Mouse (Mus musculus): ENCODE results near the gene Aff3.
"Not testable (repeated sequence)": the region's sequence is repeated elsewhere in the genome, so short reads cannot be mapped to it uniquely, and the experiment has no call there.

The Aff3 gene

DNA sequence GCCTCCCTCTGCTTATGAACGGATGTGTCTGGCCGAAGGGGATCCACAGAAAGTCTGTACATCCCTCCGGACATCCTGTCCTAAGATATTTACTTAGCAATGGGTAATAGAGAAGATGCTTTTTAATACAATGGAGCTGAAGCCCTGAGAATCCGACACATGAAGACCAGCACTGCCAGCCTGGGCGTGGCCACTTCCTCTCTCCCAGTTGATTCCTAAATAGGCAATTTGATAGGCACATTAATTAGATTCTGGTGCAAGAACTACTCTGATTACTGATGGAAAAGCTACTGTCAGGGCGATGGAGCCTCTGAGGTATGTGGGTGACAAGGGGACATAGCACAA is 224.3 kb downstream of the Aff3 start:
- DNase-seq (ENCODE audit: low read depth, low spot score), result no peak

DNA sequence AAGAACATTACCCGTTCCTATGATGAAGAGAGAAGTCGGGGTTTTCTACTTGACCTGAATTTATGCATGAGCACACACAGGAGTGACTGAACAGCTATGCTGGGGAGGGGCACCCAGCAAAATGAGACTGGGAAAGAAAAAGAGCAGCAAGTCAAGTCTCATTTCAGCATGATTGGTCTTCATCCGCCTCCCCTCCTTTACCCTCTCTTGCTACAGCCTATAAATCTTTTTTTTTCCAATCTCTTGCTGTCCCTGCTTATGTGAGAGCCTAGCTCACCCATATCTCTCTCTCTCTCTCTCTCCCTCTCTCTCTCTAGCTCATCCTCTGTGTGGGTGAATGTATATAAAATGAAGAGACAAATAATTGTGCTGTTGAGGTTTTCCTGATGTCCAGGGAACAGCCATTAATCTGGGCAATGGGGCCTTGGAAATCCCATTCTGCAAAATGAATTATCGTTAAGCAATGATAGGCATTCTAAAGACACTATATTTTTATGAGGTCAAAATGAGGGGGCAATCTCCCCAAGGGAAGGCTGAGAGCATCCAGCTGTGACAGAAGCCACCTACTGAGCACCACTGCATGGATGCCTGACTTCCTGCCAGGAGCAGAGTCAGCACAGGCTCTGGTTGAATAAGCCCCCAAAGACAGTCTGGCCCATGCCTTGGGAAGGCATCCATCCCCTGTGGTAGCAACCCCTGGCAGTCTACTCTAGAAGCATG is 224.8 kb downstream of the Aff3 start:
- DNase-seq (ENCODE audit: low read depth, low spot score), result no peak

DNA sequence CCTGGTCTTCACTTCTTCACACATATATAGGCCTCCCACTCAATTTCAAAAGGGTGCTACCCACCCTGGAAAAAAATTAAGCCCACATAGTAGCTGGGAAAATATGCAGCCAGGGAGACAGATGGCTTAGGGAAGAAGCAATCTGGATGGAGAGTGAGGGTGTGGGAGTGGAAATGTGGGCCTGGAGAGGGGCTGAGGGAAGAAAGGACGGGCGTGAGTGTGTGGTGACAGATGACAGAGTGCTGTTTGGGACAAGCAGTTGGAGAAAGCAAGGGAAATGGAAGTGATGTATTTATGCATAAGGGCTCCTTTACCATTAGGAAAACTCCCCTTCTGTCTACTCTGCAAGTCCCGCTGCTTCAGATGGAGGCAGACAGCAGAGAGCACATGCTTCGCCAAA is 226.3 kb downstream of the Aff3 start:
- DNase-seq (ENCODE audit: low read depth, low spot score), result no peak

DNA sequence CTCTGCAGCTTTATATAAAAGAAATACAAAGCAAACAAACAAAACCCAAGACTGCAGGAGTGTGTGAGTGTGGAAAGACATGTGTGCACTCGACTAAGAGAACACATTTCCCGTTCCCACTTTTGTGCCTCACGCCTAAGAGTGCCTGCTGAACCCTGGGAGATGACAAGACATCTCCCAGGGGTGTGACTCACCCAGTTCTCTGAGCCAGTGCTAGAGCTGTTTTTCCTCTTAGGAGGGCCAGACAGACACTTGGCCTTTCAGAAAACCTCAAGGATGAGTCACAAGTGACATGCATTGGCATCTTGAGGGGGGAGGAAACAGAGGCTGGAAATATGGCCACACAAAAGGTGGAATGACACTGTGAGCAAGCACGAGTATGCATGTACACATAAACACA is 227.1 kb downstream of the Aff3 start:
- no peak for DNase-seq (ENCODE audit: low read depth, low spot score)

DNA sequence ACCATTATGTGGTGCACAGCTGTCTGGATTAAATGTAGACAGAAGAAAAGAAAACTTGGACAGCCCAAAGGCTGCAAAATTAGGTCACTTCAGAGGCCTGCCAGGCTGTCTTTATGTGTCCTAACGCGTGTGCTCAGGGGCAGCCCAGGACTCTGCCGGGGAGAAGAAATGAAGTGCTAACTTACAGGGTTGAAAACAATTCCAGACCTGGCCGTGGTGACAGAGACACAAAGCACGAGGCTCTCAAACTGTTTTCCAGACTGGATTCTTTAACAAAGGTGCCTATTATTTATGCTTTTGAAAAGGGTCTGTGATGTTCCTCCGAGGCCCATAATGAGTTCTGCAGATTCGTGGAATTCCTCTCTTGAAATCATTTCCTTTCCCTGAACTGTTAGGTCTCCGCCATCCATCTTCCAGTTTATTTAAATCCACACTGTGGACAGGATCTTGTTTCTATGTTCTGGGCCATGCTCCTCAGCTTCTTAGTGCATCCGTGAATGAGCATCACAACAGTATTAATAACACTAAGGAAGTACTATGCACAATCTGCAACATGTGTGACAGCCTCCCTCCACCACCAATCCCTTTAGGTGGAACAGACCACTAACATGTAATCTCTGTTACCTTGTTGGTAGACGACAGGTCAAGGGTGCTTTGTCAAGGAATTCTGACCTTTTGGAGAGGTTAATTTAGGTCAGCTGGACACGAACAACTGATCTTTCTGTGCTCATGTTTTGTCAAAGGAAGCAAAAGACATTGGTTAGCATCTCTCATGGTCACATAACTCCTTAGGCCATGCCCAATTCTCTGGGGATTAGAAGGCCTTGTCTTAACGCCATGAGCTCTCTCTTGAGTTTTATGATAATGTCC is 228.0 kb downstream of the Aff3 start:
- no peak for DNase-seq (ENCODE audit: low read depth, low spot score)

DNA sequence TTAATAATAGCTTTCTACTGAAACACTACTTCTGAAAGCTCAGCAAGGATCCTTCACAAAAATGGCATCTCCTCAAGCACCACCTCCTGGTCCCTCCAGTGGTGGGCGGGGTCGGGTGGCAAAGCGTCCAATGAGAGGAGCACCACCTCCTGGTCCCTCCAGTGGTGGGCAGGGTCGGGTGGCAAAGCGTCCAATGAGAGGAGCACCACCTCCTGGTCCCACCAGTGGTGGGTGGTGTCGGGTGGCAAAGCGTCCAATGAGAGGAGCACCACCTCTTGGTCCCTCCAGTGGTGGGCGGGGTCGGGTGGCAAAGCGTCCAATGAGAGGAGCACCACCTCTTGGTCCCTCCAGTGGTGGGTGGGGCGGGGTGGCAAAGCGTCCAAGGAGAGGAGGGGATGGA is 234.4 kb downstream of the Aff3 start:
- not testable (repeated sequence) for DNase-seq (ENCODE audit: low read depth, low spot score)

DNA sequence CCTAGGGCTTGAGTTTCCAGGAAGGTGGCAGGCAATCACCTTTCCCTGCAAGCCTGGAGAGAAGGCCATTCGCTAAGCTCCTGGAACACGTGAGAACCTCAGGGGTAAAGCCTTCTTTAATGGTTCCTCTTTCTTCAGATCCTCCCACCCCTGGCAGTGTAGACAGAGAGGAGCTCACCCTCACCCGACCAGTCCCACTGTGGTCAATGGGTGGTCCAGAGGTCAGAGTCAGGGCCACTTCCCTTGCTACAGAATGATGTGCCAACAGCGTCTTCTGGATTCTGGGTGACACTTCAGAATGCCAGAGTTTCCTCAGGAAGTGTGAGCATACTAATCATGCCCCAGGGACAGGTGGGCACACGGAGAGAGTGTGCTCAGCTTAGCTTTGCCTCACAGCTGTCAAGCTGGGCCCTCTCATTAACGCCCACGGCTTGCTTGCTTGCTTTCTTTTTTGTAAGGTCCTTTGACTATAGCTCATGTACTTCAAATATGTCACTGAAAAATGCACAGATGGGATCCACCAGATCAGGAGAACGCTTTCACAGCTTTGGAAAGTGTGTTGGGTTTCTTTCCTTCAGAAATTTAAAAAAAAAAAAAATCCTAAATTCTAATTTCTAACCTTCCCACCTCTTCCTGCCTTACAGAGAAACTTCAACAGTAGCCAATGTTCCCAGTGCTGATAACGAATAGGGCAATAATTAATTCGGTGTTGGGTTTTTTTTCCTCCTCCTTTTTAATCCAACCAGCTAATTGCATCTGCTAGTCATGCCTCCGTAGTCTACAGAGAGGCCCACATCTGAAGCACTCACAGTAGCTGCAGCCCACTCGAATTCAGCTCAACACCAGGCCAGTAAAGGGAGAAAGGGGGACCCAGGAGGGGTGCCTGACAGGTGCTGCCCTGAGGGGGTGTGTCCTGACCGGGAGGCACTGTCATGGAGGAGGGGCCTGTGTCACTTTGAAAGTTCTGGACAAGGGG is 235.8 kb downstream of the Aff3 start:
- no peak for DNase-seq (ENCODE audit: low read depth, low spot score)

DNA sequence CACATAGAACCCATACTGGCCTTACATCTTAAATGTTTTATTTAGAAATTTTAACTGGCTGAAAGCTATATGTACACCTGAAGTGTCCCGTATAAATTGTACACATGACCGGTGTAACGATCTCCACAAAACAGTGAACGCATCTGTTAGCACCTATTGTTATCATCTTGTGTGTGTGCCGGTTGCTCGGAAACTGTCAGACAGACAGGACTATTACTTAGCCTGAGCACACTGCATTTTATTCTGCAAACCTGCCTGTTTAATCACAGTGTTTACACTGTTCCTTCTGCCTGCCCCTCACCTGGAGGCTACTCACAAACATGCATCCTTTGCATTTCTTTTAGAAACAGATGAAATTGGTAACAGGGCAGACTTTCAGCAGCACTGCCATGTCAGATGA is 241.8 kb downstream of the Aff3 start:
- no peak for DNase-seq (ENCODE audit: low read depth, low spot score)

DNA sequence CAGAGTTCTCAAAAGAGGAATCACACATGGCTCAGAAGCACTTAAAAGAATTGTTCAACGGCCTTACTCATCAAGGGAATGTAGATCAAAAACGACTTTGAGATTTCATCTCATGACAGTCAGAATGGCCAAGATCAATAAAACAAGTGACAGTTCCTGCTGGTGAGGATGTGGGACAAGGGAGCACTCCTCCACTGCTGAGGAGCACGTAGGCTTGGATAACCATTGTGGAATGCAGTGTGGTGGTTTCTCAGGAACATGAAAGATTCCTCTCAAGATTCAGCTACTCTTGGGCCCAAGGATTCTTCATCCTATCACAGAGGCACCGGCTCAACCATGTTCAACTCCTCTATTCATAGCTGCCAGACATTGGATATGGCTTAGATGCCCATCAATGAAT is 245.4 kb downstream of the Aff3 start:
- DNase-seq (ENCODE audit: low read depth, low spot score), result no peak

DNA sequence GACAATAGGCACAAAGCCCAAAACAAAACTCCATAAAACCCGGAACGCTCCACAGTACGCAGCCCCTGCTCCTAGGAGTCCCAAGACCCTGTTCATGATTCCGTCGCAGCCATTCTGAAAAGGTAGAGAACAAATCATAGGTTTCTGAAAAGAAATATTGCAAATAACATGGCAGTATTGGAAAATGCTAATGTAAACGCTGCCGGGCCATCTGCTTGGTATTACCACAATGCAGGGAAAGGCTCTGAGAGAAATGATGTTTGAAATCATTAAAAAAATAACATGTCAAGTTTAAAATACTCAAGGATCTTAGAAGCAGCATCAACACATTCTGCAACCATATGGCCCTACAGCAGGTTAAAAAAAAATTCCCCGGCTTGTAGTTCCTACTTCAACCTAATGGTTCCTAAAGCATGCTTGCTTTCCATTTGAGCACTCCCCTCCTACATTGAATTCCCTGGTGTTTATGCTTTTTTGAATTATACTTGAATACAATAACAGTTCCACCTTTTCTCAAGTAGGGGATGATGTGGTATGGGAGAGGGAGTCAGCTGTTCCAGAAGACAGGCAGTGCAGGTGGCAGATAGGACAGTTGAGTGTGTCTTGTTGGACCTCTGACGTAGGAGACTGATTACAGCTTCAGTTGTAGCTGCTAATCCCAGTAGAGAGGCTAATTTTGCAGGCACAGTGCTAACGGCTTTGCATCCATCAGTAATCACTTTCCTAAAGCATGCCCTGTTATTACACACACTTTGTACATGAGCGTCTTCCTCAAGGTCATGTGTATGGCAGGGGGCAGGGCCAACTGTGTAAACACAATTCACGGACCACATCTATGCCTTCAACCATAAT is 246.3 kb downstream of the Aff3 start:
- DNase-seq (ENCODE audit: low read depth, low spot score), result no peak

DNA sequence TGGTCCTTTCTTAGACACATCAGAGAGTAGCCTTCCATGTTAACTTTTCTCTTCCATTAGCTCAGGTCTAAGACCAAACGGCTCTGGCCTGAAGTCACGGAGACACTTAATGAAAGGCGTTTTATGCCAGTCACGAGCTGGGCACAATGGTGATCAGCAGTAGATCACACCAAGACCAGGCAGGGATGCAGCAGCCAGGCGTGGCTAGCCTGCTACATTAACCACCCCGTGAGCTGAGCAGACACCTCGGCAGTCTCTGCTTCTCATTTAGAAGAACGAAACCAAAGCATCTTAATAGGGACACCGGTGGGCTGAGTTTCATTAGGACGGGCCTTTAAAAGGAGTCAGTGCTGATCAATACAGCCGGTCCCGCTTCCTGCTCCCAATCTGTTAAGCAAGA is 247.6 kb downstream of the Aff3 start:
- DNase-seq (ENCODE audit: low read depth, low spot score), result no peak

DNA sequence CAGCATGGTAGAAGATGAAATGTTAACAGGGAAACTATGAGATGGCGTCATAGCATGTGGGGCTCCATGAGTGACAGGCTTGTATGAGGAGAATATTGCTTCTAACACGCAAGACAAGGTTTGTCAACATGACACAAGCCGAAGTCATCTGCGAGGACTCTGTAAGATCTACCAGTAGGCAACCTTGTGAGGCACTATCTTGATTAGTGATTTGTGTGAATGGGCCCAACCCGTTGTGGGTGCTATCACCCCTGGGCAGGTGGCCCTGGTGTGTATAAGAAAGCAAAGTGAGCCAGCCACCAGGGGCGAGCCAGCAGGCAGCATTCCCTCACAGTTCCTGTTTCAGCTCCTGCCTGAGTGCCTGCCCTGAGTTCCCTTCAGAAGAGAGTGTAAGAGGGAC is 249.2 kb downstream of the Aff3 start:
- no peak for DNase-seq (ENCODE audit: low read depth, low spot score)

DNA sequence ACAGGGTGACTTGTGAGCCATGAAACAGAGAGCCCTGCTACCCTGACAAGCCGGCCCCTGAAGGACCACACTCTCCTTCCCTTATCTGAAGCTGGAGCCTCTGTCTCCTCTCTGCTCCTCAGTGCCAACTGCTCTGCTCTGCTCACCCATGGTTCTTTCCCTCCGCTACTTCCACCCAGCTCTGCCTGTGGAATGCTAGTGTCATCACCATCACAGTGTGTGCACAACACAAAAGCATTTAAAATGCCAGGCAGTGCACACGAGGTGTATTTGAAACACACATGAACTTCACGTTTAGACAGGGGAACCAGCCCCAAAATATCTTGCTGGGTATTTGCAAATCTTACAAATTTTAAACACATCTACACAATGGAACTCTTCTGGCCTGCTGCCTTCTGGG is 253.6 kb downstream of the Aff3 start:
- DNase-seq (ENCODE audit: low read depth, low spot score), result no peak

DNA sequence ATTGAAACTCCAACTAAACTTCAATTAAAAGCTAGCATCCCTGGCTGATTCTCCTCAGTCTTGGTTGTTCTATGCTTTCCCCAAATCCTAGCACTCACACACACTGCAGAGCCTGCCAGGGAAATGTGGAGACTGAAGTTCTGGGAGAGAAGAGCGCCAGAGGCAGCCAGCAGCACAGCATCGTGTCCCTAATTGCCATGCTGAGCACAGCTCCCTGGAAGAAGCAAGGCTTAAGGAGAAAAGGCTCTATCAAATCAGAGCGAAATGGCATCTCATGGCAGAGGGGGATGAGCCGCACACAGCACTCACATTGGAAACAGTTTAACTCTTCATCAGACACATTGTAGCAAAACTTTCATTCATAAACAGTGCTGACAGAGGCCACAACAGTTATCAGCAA is 254.3 kb downstream of the Aff3 start:
- DNase-seq (ENCODE audit: low read depth, low spot score), result no peak

DNA sequence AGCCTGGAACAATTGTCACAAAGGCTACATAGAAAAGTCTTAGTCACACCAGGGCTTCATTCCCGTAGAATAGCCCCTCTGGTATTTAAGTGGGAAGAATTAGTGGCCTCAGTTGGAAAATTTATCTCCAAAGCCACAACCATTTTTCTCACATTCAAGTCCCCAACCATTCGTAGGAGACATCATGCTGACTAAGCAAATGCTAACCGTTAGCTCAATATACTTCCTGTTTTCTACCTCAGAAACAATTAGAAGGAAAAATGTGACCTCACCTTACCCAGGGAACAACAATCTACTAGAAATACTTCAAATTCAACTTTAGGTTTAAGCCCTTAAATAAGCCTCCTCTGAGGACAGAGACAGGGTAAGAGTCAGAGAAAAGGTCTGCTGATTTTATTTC is 256.5 kb downstream of the Aff3 start:
- DNase-seq (ENCODE audit: low read depth, low spot score), result no peak

DNA sequence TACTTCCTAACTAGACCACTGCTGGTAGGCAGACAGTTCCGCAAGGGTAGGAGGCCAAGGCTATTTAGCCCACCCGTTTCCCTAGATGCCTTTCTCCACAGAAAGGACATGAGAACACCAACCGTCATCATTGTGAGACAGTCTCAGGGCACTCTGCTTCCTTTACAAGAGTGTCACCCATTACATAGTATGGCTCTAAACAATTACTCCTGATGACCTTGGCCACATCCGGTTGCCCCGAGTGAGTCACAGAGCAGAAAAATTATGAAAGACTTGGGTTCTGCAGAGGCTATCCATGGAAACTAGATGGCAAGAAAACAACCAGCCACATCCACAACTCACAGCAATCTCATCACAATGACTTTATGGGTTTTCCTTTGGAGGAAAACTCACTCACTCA is 261.0 kb downstream of the Aff3 start:
- DNase-seq (ENCODE audit: low read depth, low spot score), result no peak

DNA sequence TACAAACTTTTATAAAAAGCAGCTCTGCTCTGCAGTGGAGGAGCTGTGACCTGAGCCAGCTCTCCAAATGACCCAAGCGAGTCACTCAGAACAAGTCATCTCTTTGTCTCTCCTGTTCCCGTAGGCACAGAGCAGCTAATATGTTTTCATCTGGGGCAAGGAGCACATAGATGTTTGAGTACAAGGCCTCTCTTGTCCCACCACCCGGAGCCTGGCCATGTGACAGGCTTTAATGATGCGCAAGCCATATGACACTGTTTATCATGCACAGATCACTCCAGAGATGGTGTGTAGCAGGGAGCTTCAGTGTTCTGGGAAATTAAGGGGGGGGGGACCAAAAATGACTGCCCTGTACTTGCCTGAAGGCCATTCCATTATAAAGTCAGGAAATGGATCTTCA is 262.9 kb downstream of the Aff3 start:
- no peak for DNase-seq (ENCODE audit: low read depth, low spot score)

DNA sequence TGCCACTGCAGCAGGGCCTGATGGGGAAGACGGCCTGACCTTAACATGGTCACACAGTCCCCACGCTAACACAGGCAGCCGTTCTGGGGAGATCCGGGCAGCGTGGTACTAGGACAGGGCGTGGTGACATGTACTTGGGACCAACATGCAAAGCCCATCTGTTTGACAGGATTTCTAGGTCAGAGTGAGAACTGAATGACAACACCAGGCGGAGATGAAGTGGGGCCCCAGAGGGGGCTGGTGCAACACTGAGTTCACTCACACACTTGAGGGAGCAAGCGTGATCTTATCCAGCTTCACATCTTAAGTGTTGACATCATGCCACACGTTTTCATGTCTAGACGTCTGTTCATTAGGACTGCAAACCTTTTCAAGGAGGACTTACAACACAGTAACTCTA is 265.5 kb downstream of the Aff3 start:
- no peak for DNase-seq (ENCODE audit: low read depth, low spot score)

DNA sequence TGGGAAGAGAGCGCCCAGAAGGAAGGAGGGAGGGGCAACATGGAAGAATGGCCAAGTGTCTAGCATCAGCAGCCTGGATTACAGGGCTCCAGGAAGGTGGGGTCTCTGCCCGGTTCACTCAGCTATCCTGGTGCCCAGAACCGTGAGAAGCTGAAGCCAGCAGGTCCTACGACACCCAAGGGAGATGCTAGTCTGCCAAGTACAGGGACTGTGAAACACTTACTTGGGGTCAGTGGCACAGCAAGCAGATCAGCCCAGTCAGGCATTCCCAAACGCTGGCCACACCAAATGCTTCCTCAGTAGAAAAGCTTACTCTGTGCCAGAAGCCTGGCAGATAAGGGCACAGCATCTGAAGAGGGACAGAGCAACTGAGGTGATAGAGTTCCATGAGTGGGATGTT is 266.2 kb downstream of the Aff3 start:
- no peak for DNase-seq (ENCODE audit: low read depth, low spot score)

DNA sequence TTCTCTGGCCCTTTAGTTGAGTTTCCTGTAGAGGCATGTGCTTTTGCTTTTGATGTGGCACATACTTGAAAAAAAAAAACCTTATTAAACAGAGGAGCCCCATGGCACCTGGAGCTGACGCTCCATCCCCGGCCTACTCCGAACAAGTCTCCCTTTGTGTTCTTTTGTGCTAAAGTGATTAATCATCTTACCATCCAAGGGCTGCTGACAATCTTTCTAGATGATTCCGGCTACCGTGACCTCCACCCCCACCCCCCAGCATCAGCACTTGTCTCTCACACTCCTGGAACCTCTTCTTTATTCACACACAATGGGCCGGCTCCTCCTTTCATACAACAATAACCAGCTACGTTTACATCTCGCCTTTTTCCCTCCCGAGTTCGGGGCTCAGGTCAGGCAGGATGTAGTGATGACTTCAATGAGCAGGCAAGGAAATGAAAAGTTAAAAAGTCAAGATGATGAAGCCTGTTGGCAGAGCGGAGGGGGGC is 269.5 kb downstream of the Aff3 start:
- DNase-seq (ENCODE audit: low read depth, low spot score), result no peak

DNA sequence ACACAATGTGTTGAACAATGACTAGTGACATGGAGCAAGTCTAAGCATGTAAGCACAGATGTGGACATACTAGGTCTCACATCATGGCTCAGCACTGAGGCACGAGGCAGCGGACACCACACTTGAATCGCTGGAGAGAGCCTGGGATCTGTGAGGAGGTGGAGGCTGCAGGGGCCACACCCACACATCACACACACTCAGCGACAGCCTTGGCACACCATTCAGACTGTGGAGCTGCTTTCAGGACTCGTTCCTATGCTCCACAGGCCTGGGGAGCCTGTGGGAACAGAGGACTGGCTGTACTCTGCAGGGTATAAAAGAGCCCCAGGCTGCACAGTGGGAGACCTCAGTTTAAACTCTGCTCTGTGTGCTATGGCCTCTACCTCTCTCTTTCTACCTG is 270.3 kb downstream of the Aff3 start:
- no peak for DNase-seq (ENCODE audit: low read depth, low spot score)
